Mouse (Mus musculus): ENCODE data around the gene Insrr.

GRCm38 (mm10) chr3:87828435-87828834 lies 31.7 kb downstream of the Insrr start:
- TF ChIP-seq CTCF (IDR thresholded peaks at IDR 0.05; ENCODE audit: borderline replicate concordance, control insufficient read depth, extremely low read depth, insufficient read depth, low read length, poor library complexity) (no peak), POLR2A (IDR thresholded peaks at IDR 0.05; ENCODE audit: control insufficient read depth, extremely low read depth, insufficient read depth, low read length, poor library complexity) (no peak)
